14 mouse cellular contexts compared by ENCODE assay signal in the genomic region with DNA sequence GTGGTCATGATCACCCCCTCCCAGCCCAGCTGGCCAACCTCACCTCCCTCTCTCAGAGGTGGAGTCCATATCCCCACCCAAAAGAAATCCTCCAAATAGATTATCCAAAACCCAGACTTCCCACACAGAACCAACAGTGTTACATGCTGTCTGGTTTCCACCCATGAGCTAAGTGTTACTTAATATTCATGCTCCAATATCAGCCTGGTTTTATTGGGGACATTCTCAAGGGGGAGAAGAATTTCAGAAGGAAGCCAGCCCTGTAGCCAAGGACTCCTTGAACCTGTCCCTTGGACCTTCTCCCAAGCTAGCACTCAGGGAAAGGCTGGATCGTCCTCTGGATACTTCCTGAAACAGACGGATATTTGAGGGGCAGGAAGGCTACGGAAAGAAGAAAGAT.
"Had no signal": no experiment of that assay in that cellular context is flagged by ENCODE, and none has a peak within 500 bp of the region (broad histone marks: within the 10 kb centered on the region; RNA-seq: fewer than 3 reads in every experiment).

No protein-coding gene starts in this region.

- H3K27me3 ChIP-seq: neural tube, embryonic 12.5 days had no signal

- H3K4me1 ChIP-seq: neural tube, embryonic 12.5 days had no signal

- DNase-seq: lung, adult 18-20 months; lung, embryonic 14.5 days; lung, postnatal 10 days; lung, postnatal 4 days; midbrain, embryonic 14.5 days; right cerebral cortex, postnatal 14 days; spleen, adult 18-20 months; thymus, adult 18-20 months; thymus, postnatal 14 days; thymus, postnatal 36 days had no signal

- H3K4me2 ChIP-seq: lung, embryonic 14.5 days; midbrain, embryonic 12.5 days; neural tube, embryonic 12.5 days had no signal

- H3K27ac ChIP-seq: midbrain, embryonic 10.5 days; midbrain, embryonic 12.5 days; neural tube, embryonic 12.5 days had no signal

- H3K9me3 ChIP-seq: midbrain, embryonic 10.5 days; midbrain, embryonic 12.5 days; neural tube, embryonic 12.5 days had no signal

- H3K4me3 ChIP-seq: midbrain, embryonic 10.5 days; midbrain, embryonic 12.5 days; neural tube, embryonic 12.5 days had no signal

- H3K9ac ChIP-seq: lung, embryonic 14.5 days; midbrain, embryonic 12.5 days; neural tube, embryonic 12.5 days had no signal

- ATAC-seq: midbrain, embryonic 16.5 days had no signal

- H3K36me3 ChIP-seq: midbrain, embryonic 10.5 days; midbrain, embryonic 12.5 days; neural tube, embryonic 12.5 days had no signal
